Comparison of ENCODE assay signal across 8 mouse cellular contexts in genomic region chr7:16613461-16614170, GRCm38 (mm10). TPM values are rescaled to one million over a fixed set of nuclear protein-coding genes. Genes with fewer than 3 reads are reported as not detected.
DNase-seq lines count a peak whose midpoint lies in the region; ATAC-seq and TF ChIP-seq lines count a peak whose summit lies in the region.

No protein-coding gene starts in this region.

- peak overlapping the region; percentile 99 for H3K9ac ChIP-seq in forebrain, embryonic 14.5 days (ENCODE audit: low read length)
- peak overlapping the region; percentile 98 for H3K9ac ChIP-seq in limb, embryonic 11.5 days (ENCODE audit: low read length)
- H3K9ac ChIP-seq in neural tube, embryonic 13.5 days, result peak overlapping the region; percentile 98

- peak overlapping the region; percentile 68 for H3K4me3 ChIP-seq in erythroblast, embryonic 14.5 days (replicated peaks)
- H3K4me3 ChIP-seq in testis, adult 2 months (ENCODE audit: control insufficient read depth, low read depth, low read length), result peak overlapping the region; percentile 85
- H3K4me3 ChIP-seq in forebrain, embryonic 14.5 days (ENCODE audit: low read depth, low read length), result peak overlapping the region; percentile 87
- peak overlapping the region; percentile 90 for H3K4me3 ChIP-seq in limb, embryonic 11.5 days (ENCODE audit: low read depth, low read length)
- peak overlapping the region; percentile 76 for H3K4me3 ChIP-seq in neural tube, embryonic 13.5 days

- peaks cover 28% of the 10 kb centered on the region for H3K4me1 ChIP-seq in erythroblast, embryonic 14.5 days (ENCODE audit: control insufficient read depth)
- H3K4me1 ChIP-seq in testis, adult 2 months (ENCODE audit: control insufficient read depth, insufficient read depth, low read length), result peaks cover 21% of the 10 kb centered on the region
- peaks cover 48% of the 10 kb centered on the region for H3K4me1 ChIP-seq in forebrain, embryonic 14.5 days (ENCODE audit: control insufficient read depth, insufficient read depth, low read length)
- peaks cover 28% of the 10 kb centered on the region for H3K4me1 ChIP-seq in limb, embryonic 11.5 days (ENCODE audit: control insufficient read depth, insufficient read depth, low read length)
- peaks cover 58% of the 10 kb centered on the region for H3K4me1 ChIP-seq in neural tube, embryonic 13.5 days (replicated peaks)

- TF ChIP-seq POLR2A in testis, adult 2 months (IDR thresholded peaks at IDR 0.05; ENCODE audit: control insufficient read depth, low read depth, low read length), result no peak

- no peak for ATAC-seq in erythroblast, adult 5-6 weeks (replicated peaks; ENCODE audit: low FRiP score, poor library complexity, severe bottlenecking)
- no peak for ATAC-seq in forebrain, embryonic 14.5 days
- no peak for ATAC-seq in limb, embryonic 11.5 days (ENCODE audit: insufficient number of reproducible peaks, low FRiP score, low TSS enrichment, low read depth)
- ATAC-seq in neural tube, embryonic 13.5 days (ENCODE audit: low read depth), result peak; percentile 0; the same call in 1 of the 2 replicates

- H3K27me3 ChIP-seq in erythroblast, embryonic 14.5 days (ENCODE audit: control insufficient read depth), result peaks cover 38% of the 10 kb centered on the region
- H3K27me3 ChIP-seq in testis, adult 2 months (ENCODE audit: control insufficient read depth, insufficient read depth, low read length), result no peaks in the 10 kb centered on the region
- no peaks in the 10 kb centered on the region for H3K27me3 ChIP-seq in forebrain, embryonic 14.5 days (replicated peaks; ENCODE audit: control insufficient read depth, insufficient read depth, low read length)
- H3K27me3 ChIP-seq in limb, embryonic 11.5 days (ENCODE audit: control insufficient read depth, insufficient read depth, low read length), result no peaks in the 10 kb centered on the region
- H3K27me3 ChIP-seq in neural tube, embryonic 13.5 days, result peaks cover 6% of the 10 kb centered on the region; the same call in 1 of the 2 replicates

- DNase-seq in testis, postnatal 10 days (ENCODE audit: low spot score), result no peak
- DNase-seq in forebrain, embryonic 14.5 days (ENCODE audit: low spot score), result peak; percentile 23
- DNase-seq in limb, embryonic 11.5 days (ENCODE audit: low spot score), result peak; percentile 53
- no peak for DNase-seq in urinary bladder, postnatal 36 days (ENCODE audit: low spot score in 2 of 2)

- no peaks in the 10 kb centered on the region for H3K36me3 ChIP-seq in erythroblast, embryonic 14.5 days (ENCODE audit: control insufficient read depth)
- H3K36me3 ChIP-seq in testis, adult 2 months (ENCODE audit: control insufficient read depth, insufficient read depth, low read length), result no peaks in the 10 kb centered on the region; the same call in 1 of the 2 replicates
- H3K36me3 ChIP-seq in forebrain, embryonic 14.5 days (ENCODE audit: control insufficient read depth, insufficient read depth, low read length), result no peaks in the 10 kb centered on the region
- no peaks in the 10 kb centered on the region for H3K36me3 ChIP-seq in limb, embryonic 11.5 days (ENCODE audit: control insufficient read depth, insufficient read depth, low read length)
- no peaks in the 10 kb centered on the region for H3K36me3 ChIP-seq in neural tube, embryonic 13.5 days

- H3K27ac ChIP-seq in testis, adult 2 months (ENCODE audit: control insufficient read depth, insufficient read depth, low read depth, low read length), result peak overlapping the region; percentile 92
- H3K27ac ChIP-seq in forebrain, embryonic 14.5 days (ENCODE audit: low read depth, low read length), result peak overlapping the region; percentile 100
- H3K27ac ChIP-seq in limb, embryonic 11.5 days (replicated peaks; ENCODE audit: low read depth, low read length), result peak overlapping the region; percentile 100
- peak overlapping the region; percentile 100 for H3K27ac ChIP-seq in neural tube, embryonic 13.5 days (replicated peaks)

- TF ChIP-seq CTCF in testis, adult 2 months (IDR thresholded peaks at IDR 0.05; ENCODE audit: control insufficient read depth, insufficient read depth, insufficient replicate concordance, low read depth, low read length), result no peak

- under 1% methylated on average over 20 of the region's 20 CpGs for WGBS in forebrain, embryonic 14.5 days
- WGBS in limb, embryonic 11.5 days, result under 1% methylated on average over 20 of the region's 20 CpGs
- WGBS in neural tube, embryonic 13.5 days, result under 1% methylated on average over 20 of the region's 20 CpGs

- H3K9me3 ChIP-seq in erythroblast, embryonic 14.5 days (ENCODE audit: control insufficient read depth, low read length), result no peaks in the 10 kb centered on the region; the same call in 1 of the 2 replicates
- H3K9me3 ChIP-seq in forebrain, embryonic 14.5 days (replicated peaks; ENCODE audit: control insufficient read depth, low read length), result no peaks in the 10 kb centered on the region
- no peaks in the 10 kb centered on the region for H3K9me3 ChIP-seq in limb, embryonic 11.5 days (ENCODE audit: control insufficient read depth, low read length)
- H3K9me3 ChIP-seq in neural tube, embryonic 13.5 days, result no peaks in the 10 kb centered on the region

- peak overlapping the region; percentile 93 for H3K4me2 ChIP-seq in forebrain, embryonic 14.5 days (ENCODE audit: low read length)
- H3K4me2 ChIP-seq in limb, embryonic 11.5 days (ENCODE audit: low read depth, severe bottlenecking), result peak overlapping the region; percentile 85
- H3K4me2 ChIP-seq in neural tube, embryonic 13.5 days, result peak overlapping the region; percentile 76

RNA-seq across cellular contexts. Expression of gene Arhgap35, which starts 1.2 kb away (rescaled TPM):
- polyA plus RNA-seq in erythroblast, embryonic 14.5 days (2012), result 0.04 and 0.06 TPM in 2 replicates
- 0.38 and 0.84 TPM in 2 replicates for total RNA-seq in erythroblast, adult 5-6 weeks (2015; ENCODE audit: low replicate concordance)
- total RNA-seq in erythroblast, adult 5-6 weeks (2017; ENCODE audit: low replicate concordance), result 0.84 and 1.8 TPM in 2 replicates
- polyA plus RNA-seq in testis, adult 2 months (2012; rRNA removed), result 21.7 and 22.4 TPM in 2 replicates
- 29.6 and 36.1 TPM in 2 replicates for polyA plus RNA-seq in forebrain, embryonic 14.5 days (2014; fragmentation: Nextera tagmentation; extraction: Ambion mirVana)
- polyA plus RNA-seq in limb, embryonic 11.5 days (2014; fragmentation: Nextera tagmentation; extraction: Ambion mirVana), result 31.0 and 36.5 TPM in 2 replicates
- polyA plus RNA-seq in neural tube, embryonic 13.5 days (2015; fragmentation: Nextera tagmentation; extraction: Ambion mirVana), result 30.8 and 31.2 TPM in 2 replicates

Comparison
In these comparisons a context has a peak if more than half of its experiments do, and no peak if none do; other contexts are left out.
1. DNase-seq: peak in forebrain, embryonic 14.5 days (single experiment) and limb, embryonic 11.5 days (single experiment); none in testis, postnatal 10 days (single experiment) and urinary bladder, postnatal 36 days (0 of 2).
2. RNA of gene Arhgap35, which starts 1.2 kb away (polyA plus RNA-seq): 31.0 to 36.5 TPM in limb, embryonic 11.5 days, 30.8 to 31.2 TPM in neural tube, embryonic 13.5 days, 29.6 to 36.1 TPM in forebrain, embryonic 14.5 days and 21.7 to 22.4 TPM in testis, adult 2 months; 0.04 to 0.06 TPM in erythroblast, embryonic 14.5 days; every median in the first group is over 10 times any median in the second.
3. Peak in every context shown above with its lines, with median percentiles within 50 percentile points of each other: H3K4me3 ChIP-seq, H3K27ac ChIP-seq, H3K4me2 ChIP-seq and H3K9ac ChIP-seq.